Comparison of ENCODE assay signal across 8 mouse cellular contexts in the genomic region with DNA sequence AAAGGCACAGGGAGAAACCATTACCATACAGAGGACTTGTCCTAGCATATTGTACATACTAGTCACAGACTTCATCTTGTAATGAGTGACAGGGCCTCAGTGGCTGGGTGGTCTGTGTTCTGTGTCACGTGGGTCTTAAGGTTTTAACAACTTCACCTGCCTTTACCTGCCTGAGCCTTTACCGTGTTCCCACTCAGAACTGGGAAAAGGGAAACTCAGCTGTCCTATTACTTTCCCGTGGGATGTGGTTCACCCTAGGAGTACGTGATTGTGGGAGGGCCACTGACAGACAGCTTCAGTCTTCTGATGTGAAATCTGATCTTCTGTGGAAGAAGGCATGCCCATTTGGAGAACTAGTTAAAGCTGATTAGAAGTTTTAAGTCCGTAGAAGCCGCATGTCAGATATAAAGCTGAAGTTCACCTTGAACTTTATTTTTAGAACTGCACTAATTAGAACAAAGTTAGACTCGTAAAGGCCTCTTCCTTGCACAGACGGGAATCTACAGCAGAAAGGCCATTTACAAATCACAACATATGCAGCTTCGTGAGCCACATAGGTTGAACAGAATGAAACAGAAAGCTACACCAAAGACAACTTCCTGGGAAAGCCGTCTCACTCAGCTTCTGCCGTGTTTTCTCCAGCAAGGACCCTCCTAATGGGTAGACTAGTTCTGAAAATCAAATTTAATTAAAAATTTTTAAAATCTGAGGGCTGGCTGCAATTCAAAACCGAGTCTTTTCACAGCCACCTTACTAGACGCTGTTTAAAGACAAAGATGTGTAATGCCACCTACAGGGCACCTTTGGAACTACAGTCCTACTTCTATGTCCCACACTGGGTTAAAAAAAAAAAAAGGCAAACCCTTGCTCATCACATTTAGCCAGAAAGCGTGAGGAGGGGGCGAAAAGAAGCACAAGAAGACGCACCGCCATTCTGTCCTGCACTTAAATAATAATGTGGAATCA. TPM values are rescaled to one million over a fixed set of nuclear protein-coding genes. Genes with fewer than 3 reads are reported as not detected.
DNase-seq lines count a peak whose midpoint lies in the region; ATAC-seq lines count a peak whose summit lies in the region.

No protein-coding gene starts in this region.

- peaks cover 35% of the 10 kb centered on the region for H3K36me3 ChIP-seq in hindbrain, embryonic 13.5 days

- peak overlapping the region; percentile 41 for H3K4me2 ChIP-seq in hindbrain, embryonic 13.5 days

- 33% methylated on average over 17 of the region's 17 CpGs for WGBS in hindbrain, embryonic 13.5 days

- peak; percentile 93 to 94 for DNase-seq in cerebellum, postnatal 14 days
- peak; percentile 49 to 79 for DNase-seq in frontal cortex, postnatal 25 days (ENCODE audit: low spot score in 2 of 2)
- DNase-seq in layer of hippocampus, postnatal 14 days (ENCODE audit: low spot score in 2 of 2): peak; percentile 80 to 87
- DNase-seq in lung, postnatal 10 days: peak; percentile 89
- peak; percentile 65 for DNase-seq in retina, postnatal 7 days (ENCODE audit: low read depth, low spot score)
- DNase-seq in urinary bladder, postnatal 36 days (ENCODE audit: low spot score in 2 of 2): peak; percentile 62 to 73

- H3K27me3 ChIP-seq in hindbrain, embryonic 13.5 days: no peaks in the 10 kb centered on the region

- H3K4me1 ChIP-seq in hindbrain, embryonic 13.5 days (replicated peaks): peaks cover 7% of the 10 kb centered on the region

- H3K9ac ChIP-seq in hindbrain, embryonic 13.5 days: no peak overlapping the region

- no peak overlapping the region for H3K27ac ChIP-seq in hindbrain, embryonic 13.5 days

- no peaks in the 10 kb centered on the region for H3K9me3 ChIP-seq in hindbrain, embryonic 13.5 days

- no peak overlapping the region for H3K4me3 ChIP-seq in hindbrain, embryonic 13.5 days

- peak; percentile 78 for ATAC-seq in activated CD4-positive, CD25-positive, alpha-beta regulatory T cell, adult 4 months
- ATAC-seq in hindbrain, embryonic 13.5 days (ENCODE audit: low FRiP score): peak; percentile 55

RNA-seq across cellular contexts. Expression of gene Vcpkmt, which starts 8.6 kb away (rescaled TPM):
- polyA plus RNA-seq in activated CD4-positive, CD25-positive, alpha-beta regulatory T cell, adult 4 months (2017; shearing (Covaris generic)): 10 to 100 TPM; 14.1 to 19.5 TPM
- polyA plus RNA-seq in hindbrain, embryonic 13.5 days (2015; fragmentation: Nextera tagmentation; extraction: Ambion mirVana): 24.3 and 24.4 TPM in 2 replicates
- total RNA-seq in layer of hippocampus, postnatal 14 days (2021): 10 to 100 TPM; 17.7 to 18.0 TPM
